Mouse (Mus musculus) stomach, embryonic 14.5 days (tissue): ENCODE measurements at regions not wholly inside any gene's neighbourhood (a gene's known extent, or its start where the extent isn't known, plus 50 kb on each side); places are given as distances from the start of the nearest gene placed in this dataset.

ENCODE experiments used
- ATAC-seq: fragments of 200-750 bp; cut with Nextera tagmentation; 2 replicates; pipeline ENCODE4 v1.8.0; 2017; ENCODE audit warnings: low read depth, moderate TSS enrichment; ENCODE audit not compliant: insufficient number of reproducible peaks, insufficient read depth, low FRiP score
- H3K27ac ChIP-seq: fragments of 300-500 bp; sonication (generic); 2 replicates; pipeline ENCODE4 v1.5.1; 2014; ENCODE audit warnings: mild to moderate bottlenecking, low read length, moderate library complexity, mixed read lengths
- H3K27me3 ChIP-seq: fragments of 300-500 bp; sonication (generic); 2 replicates; pipeline ENCODE4 v1.6.1; 2014; ENCODE audit warnings: low read length, control low read depth, mixed read lengths; ENCODE audit not compliant: control insufficient read depth, insufficient read depth
- H3K36me3 ChIP-seq: fragments of 300-500 bp; sonication (generic); 2 replicates; pipeline ENCODE4 v1.6.1; 2014; ENCODE audit warnings: mild to moderate bottlenecking, control low read depth, low read length, moderate library complexity, mixed read lengths; ENCODE audit not compliant: control insufficient read depth, insufficient read depth
- H3K4me1 ChIP-seq: fragments of 300-500 bp; sonication (generic); 2 replicates; pipeline ENCODE4 v1.6.1; 2014; ENCODE audit warnings: low read length, control low read depth, mixed read lengths; ENCODE audit not compliant: control insufficient read depth, insufficient read depth
- H3K4me2 ChIP-seq: fragments of 300-500 bp; sonication (generic); replicated peaks from 2 replicates; pipeline ENCODE4 v1.6.1; 2014; ENCODE audit warnings: low read depth, low read length, control low read depth
- H3K4me3 ChIP-seq: fragments of 300-500 bp; sonication (generic); 2 replicates; pipeline ENCODE4 v1.5.1; 2014; ENCODE audit warnings: low read depth, low read length, control low read depth
- H3K9ac ChIP-seq: fragments of 300-500 bp; sonication (generic); replicated peaks from 2 replicates; pipeline ENCODE4 v1.6.1; 2014; ENCODE audit warnings: low read depth, mild to moderate bottlenecking, control low read depth, low read length, moderate library complexity, mixed read lengths
- H3K9me3 ChIP-seq: fragments of 300-500 bp; sonication (generic); 2 replicates; pipeline ENCODE4 v1.6.1; 2016; ENCODE audit warnings: low read depth, low read length, control low read depth; ENCODE audit not compliant: control insufficient read depth
- WGBS: fragments of 180-500 bp; shearing (Covaris S2); extraction: QIAGEN DNeasy Blood & Tissue Kit; methylation state at CpG from one replicate; pipeline ENCODE4 v1.1.7; 2014; 5-methylcytosine and 5-hydroxymethylcytosine counted together

- peak; percentile 71; the same call in 1 of the 2 replicates for ATAC-seq
- no peaks in the 10 kb centered on the region for H3K27me3 ChIP-seq
- WGBS = 10% methylated on average over 18 of the region's 18 CpGs
- H3K36me3 ChIP-seq = no peaks in the 10 kb centered on the region
- peaks cover 4% of the 10 kb centered on the region; the same call in 1 of the 2 replicates for H3K4me1 ChIP-seq
- peak overlapping the region; percentile 15; the same call in 1 of the 2 replicates for H3K4me3 ChIP-seq
- peak overlapping the region; percentile 11 for H3K27ac ChIP-seq
- H3K9ac ChIP-seq = no peak overlapping the region
- no peaks in the 10 kb centered on the region for H3K9me3 ChIP-seq
- H3K4me2 ChIP-seq = peak overlapping the region; percentile 15
Observed at GRCm38 (mm10) chr10:38553688-38554680, 267.6 kb downstream of the Rfpl4b start.

DNA sequence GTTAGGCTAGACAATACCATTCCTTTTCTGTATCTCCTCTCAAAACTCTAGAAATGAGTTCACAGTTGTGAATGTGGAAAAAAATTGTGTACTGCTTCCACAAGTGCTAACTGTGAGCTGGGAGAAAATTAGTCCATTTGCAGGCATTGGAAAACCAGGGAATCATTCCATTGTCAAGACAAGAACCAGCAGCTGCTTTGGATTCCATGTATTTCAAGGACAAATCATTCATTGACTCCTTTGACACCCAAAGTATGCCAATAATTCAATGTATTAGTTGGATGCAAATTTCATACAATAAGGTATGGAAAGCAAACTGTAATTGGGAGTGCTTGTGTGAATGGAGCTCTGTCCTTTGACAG lies 268.3 kb downstream of the Rfpl4b start:
- H3K9me3 ChIP-seq = no peaks in the 10 kb centered on the region
- H3K27ac ChIP-seq = peak overlapping the region; percentile 11; the same call in 1 of the 2 replicates
- H3K27me3 ChIP-seq = no peaks in the 10 kb centered on the region
- H3K4me3 ChIP-seq = no peak overlapping the region
- H3K4me1 ChIP-seq = peaks cover 4% of the 10 kb centered on the region; the same call in 1 of the 2 replicates
- no peaks in the 10 kb centered on the region for H3K36me3 ChIP-seq
- H3K9ac ChIP-seq = no peak overlapping the region
- H3K4me2 ChIP-seq = peak overlapping the region; percentile 15
- no peak for ATAC-seq

DNA sequence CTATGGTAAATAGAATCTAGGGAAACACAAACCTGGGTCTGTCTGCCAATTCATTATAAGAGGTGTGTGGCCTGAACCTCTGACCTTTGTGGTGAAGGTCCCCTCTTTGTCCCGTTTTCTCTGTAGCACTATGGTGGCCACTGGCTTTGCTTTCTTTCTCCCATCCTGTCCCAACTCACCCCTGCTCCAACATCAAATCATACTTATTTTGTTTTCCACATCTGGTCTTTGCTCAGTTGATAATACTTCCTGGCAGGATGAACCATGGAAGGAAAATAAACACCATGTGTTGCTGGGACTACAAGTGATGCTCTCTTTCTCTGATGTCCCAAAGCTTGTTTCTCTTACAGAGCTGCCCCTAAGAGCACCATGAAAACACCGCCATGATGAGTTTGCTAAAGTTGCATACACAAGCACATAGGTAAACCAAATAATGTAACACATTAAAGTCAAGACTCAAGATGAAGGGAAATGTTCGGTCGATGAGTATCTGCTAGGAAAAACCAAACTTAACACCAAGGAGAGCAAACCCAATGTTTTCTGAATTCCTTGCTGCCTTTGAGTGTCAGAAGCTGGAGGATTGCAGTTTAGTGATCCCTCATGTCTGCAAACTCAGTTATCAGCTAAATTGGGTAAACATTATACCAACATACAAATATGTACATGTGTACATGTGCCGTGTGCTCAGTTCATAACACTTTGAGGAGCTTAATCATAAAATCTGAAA lies 269.1 kb downstream of the Rfpl4b start:
- no peak for ATAC-seq
- WGBS = 83% methylated on average over 5 of the region's 5 CpGs

GRCm38 (mm10) chr10:38540031-38540430 lies 281.5 kb downstream of the Rfpl4b start:
- Histone ChIP-seq H3K4me3 (no peak overlapping the region), H3K4me1 (no peaks in the 10 kb centered on the region), H3K4me2 (no peak overlapping the region), H3K9me3 (no peaks in the 10 kb centered on the region), H3K27ac (no peak overlapping the region), H3K36me3 (no peaks in the 10 kb centered on the region), H3K27me3 (no peaks in the 10 kb centered on the region), H3K9ac (no peak overlapping the region)
- 96% methylated on average over 4 of the region's 4 CpGs for WGBS
- no peak for ATAC-seq

More for the DNA sequence above, 269.1 kb downstream of the Rfpl4b start:
- H3K27me3 ChIP-seq = no peaks in the 10 kb centered on the region
- H3K9me3 ChIP-seq = no peaks in the 10 kb centered on the region
- no peak overlapping the region for H3K4me2 ChIP-seq
- no peaks in the 10 kb centered on the region for H3K36me3 ChIP-seq
- peaks cover 4% of the 10 kb centered on the region; the same call in 1 of the 2 replicates for H3K4me1 ChIP-seq
- H3K27ac ChIP-seq = no peak overlapping the region
- no peak overlapping the region for H3K4me3 ChIP-seq
- no peak overlapping the region for H3K9ac ChIP-seq

DNA sequence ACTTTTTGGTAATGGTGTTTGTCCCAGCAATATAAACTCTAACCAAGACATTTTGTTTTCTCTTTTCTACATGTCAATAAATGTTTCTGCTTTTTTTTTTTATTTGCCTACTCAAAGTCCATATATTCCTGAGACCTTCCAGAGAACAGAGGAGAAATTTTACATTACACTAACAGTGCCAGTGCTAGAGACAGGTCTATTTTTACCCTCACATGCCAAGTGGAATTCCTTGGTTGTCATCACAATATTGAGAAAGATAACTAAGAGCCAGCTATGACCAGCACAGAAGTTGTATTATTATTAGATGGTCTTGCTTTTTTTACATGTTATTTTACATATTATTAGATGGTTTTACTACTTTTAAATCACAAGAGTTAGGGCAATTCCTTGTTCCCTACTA lies 282.8 kb downstream of the Rfpl4b start:
- Histone ChIP-seq H3K9ac (no peak overlapping the region), H3K9me3 (no peaks in the 10 kb centered on the region), H3K36me3 (no peaks in the 10 kb centered on the region), H3K27ac (no peak overlapping the region), H3K4me3 (no peak overlapping the region), H3K4me1 (no peaks in the 10 kb centered on the region), H3K4me2 (no peak overlapping the region), H3K27me3 (no peaks in the 10 kb centered on the region)
- no peak for ATAC-seq

DNA sequence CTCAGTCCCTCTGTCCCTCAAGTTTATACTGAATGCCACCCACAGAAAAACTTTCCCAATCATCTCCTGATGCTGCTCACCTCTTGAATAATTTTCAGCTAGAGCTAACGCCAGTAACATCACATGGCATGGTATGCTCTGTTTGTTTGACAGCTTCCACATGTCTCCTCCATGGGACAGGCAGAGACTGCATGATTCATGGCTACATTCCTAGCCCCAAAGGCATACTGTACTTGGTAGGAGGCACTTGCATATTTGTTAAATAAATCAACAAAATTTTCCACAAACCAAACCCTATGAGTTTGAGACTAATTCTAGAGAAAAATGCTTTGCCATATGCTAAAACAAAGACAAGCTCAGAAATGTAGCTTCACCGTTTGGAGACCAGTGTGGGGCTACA lies 304.9 kb downstream of the Rfpl4b start:
- H3K36me3 ChIP-seq = no peaks in the 10 kb centered on the region
- no peaks in the 10 kb centered on the region for H3K9me3 ChIP-seq
- no peak for ATAC-seq
- no peaks in the 10 kb centered on the region for H3K4me1 ChIP-seq
- no peak overlapping the region for H3K9ac ChIP-seq
- H3K27me3 ChIP-seq = no peaks in the 10 kb centered on the region
- H3K4me3 ChIP-seq = no peak overlapping the region
- no peak overlapping the region for H3K27ac ChIP-seq
- 54% methylated on average over 2 of the region's 2 CpGs for WGBS
- H3K4me2 ChIP-seq = no peak overlapping the region
